Mouse (Mus musculus): ENCODE measurements around the gene Akap2.

The Akap2 gene

GRCm38 (mm10) chr4:57798286-57799018 lies 81.0 kb downstream of the Akap2 start:
- DNase-seq, result no peak

- no peak for DNase-seq
Measured at GRCm38 (mm10) chr4:57799297-57799696, 81.8 kb downstream of the Akap2 start.

GRCm38 (mm10) chr4:57801239-57801638 lies 83.8 kb downstream of the Akap2 start:
- DNase-seq, result no peak

GRCm38 (mm10) chr4:57801986-57802385 lies 84.5 kb downstream of the Akap2 start:
- DNase-seq, result no peak

- no peak for DNase-seq
Measured at GRCm38 (mm10) chr4:57802411-57802810, 85.0 kb downstream of the Akap2 start.

GRCm38 (mm10) chr4:57804902-57805301 lies 87.4 kb downstream of the Akap2 start:
- DNase-seq, result no peak

- DNase-seq, result no peak
Measured at GRCm38 (mm10) chr4:57809449-57809848, 92.0 kb downstream of the Akap2 start.

- no peak for DNase-seq
Measured at GRCm38 (mm10) chr4:57812075-57812474, 94.6 kb downstream of the Akap2 start.

GRCm38 (mm10) chr4:57812916-57813575 lies 95.6 kb downstream of the Akap2 start:
- no peak for DNase-seq

GRCm38 (mm10) chr4:57813576-57813945 lies 96.1 kb downstream of the Akap2 start:
- DNase-seq, result no peak

GRCm38 (mm10) chr4:57815355-57815754 lies 97.9 kb downstream of the Akap2 start:
- no peak for DNase-seq

GRCm38 (mm10) chr4:57816146-57816545 lies 98.7 kb downstream of the Akap2 start:
- DNase-seq, result no peak

- no peak for DNase-seq
Measured at GRCm38 (mm10) chr4:57820839-57821374, 103.5 kb downstream of the Akap2 start.

GRCm38 (mm10) chr4:57821556-57822356 lies 104.3 kb downstream of the Akap2 start:
- no peak for DNase-seq

GRCm38 (mm10) chr4:57822641-57823040 lies 105.2 kb downstream of the Akap2 start:
- DNase-seq, result no peak

GRCm38 (mm10) chr4:57824626-57825240 lies 107.3 kb downstream of the Akap2 start:
- no peak for DNase-seq

- no peak for DNase-seq
Measured at GRCm38 (mm10) chr4:57826272-57826671, 108.8 kb downstream of the Akap2 start.

- DNase-seq, result no peak
Measured at GRCm38 (mm10) chr4:57829131-57829530, 111.7 kb downstream of the Akap2 start.

GRCm38 (mm10) chr4:57829740-57830139 lies 112.3 kb downstream of the Akap2 start:
- no peak for DNase-seq

GRCm38 (mm10) chr4:57832318-57832717 lies 114.9 kb downstream of the Akap2 start:
- DNase-seq, result no peak

- DNase-seq, result no peak
Measured at GRCm38 (mm10) chr4:57833060-57833459, 115.6 kb downstream of the Akap2 start.

- no peak for DNase-seq
Measured at GRCm38 (mm10) chr4:57834141-57834540, 116.7 kb downstream of the Akap2 start.

- no peak for DNase-seq
Measured at GRCm38 (mm10) chr4:57837089-57837488, 119.6 kb downstream of the Akap2 start.

Measured in cerebellum, adult 9-10 months (tissue).